Mouse (Mus musculus) sigmoid colon, adult 10 weeks (tissue): ENCODE data around the gene Gal3st2c. TPM values are rescaled to one million over a fixed set of nuclear protein-coding genes. Genes with fewer than 3 reads are reported as not detected.

Source experiments
- polyA plus RNA-seq: library from polyadenylated mRNA; stranded (reverse); fragments of 350-450 nt; fragmentation: Illumina TruSeq; extraction: RNeasy Lipid Tissue Mini Kit (QIAGEN cat#74804); gene quantifications from one replicate; pipeline ENCODE4 v1.2.3, GENCODE M21; 2014; ENCODE audit warnings: low read depth, low replicate concordance

The Gal3st2c gene
- polyA plus RNA-seq: 36.1 TPM

DNA sequence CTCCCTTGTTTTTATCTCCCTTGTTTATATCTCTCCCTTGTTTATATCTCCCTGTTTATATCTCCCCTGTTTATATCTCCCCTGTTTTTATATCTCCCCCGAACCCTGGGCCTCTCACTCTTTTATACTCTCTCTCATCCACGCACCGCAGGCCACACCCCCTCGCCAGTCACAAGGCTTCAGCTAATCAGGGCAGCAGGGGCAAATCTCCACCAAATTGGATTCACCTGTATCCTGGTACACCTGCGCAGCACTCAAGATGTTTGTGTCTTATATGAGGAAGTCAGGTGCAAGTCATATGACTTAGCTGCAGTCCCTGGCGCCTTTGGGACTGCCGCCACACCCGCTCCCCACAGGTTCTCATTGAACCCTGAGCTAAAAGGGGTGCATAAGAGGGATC is at the start of gene Gal3st2c:
Gene Gal3st2c (plus strand): TSS at position 301 of the 400 bp plus-strand sequence.

DNA sequence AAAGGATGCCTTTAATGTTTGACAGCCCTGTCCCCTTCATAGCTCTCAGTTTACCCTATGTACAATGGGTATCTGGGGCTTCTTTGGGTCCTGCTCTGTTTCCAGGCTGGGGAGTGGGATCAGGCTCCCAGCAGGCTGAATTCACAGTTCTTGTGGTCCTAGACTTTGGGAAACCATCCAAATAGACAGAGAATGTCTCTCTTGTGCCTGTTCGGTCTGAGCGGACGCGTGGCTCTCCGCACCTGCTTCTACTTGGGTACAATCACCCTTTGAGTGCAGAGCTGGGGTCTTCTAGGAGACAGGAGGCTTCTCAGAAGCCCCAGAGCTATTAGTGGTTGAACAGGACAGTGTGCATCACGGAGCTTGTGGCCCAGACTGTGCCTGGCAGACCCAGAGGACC is 29.8 kb downstream of the Gal3st2c start, which contains the start of gene Neu4:
Gene Neu4 (plus strand): TSS at position 301 of the 400 bp plus-strand sequence.

GRCm38 (mm10) chr1:94052373-94052772 is 62.1 kb downstream of the Gal3st2c start, which contains the start of gene Pdcd1:
Gene Pdcd1 (minus strand): TSS chr1:94052553.

Other genes starting within 250 kb of the Gal3st2c start
- 46.1 TPM for gene Atg4b, start 239.0 kb upstream of the Gal3st2c start, polyA plus RNA-seq
- gene Thap4, start 235.6 kb upstream of the Gal3st2c start, polyA plus RNA-seq: 24.9 TPM
- 42.2 TPM for gene Dtymk, start 188.6 kb upstream of the Gal3st2c start, polyA plus RNA-seq
- gene Ing5, start 186.5 kb upstream of the Gal3st2c start, polyA plus RNA-seq: 11.8 TPM
- 16.9 TPM for gene D2hgdh, start 165.6 kb upstream of the Gal3st2c start, polyA plus RNA-seq
- 23.0 TPM for gene Gal3st2, start 129.2 kb upstream of the Gal3st2c start, polyA plus RNA-seq
- gene Gal3st2b, start 72.2 kb upstream of the Gal3st2c start, polyA plus RNA-seq: 23.6 TPM
- 0.09 TPM for gene Neu4, start 29.9 kb downstream of the Gal3st2c start, polyA plus RNA-seq
- not detected for gene Pdcd1, start 62.0 kb downstream of the Gal3st2c start, polyA plus RNA-seq